In genomic region chr10:13412202-13412923, GRCm38 (mm10) we compare ENCODE assay signal across 7 mouse cellular contexts.
DNase-seq lines count a peak whose midpoint lies in the region; TF ChIP-seq lines count a peak whose summit lies in the region.

No protein-coding gene starts in this region.

- no peaks in the 10 kb centered on the region for H3K27me3 ChIP-seq in cerebellum, adult 2 months (ENCODE audit: control insufficient read depth, insufficient read depth, low read length)

- no peak for TF ChIP-seq CTCF in cerebellum, adult 2 months (IDR thresholded peaks at IDR 0.05; ENCODE audit: borderline replicate concordance, insufficient read depth, low read depth, low read length)

- no peak for TF ChIP-seq POLR2A in cerebellum, adult 2 months (IDR thresholded peaks at IDR 0.05; ENCODE audit: borderline replicate concordance, insufficient read depth, low read length)

- no peak overlapping the region; the same call in 1 of the 2 replicates for H3K27ac ChIP-seq in cerebellum, adult 2 months (ENCODE audit: insufficient read depth, low read length)

- H3K4me1 ChIP-seq in cerebellum, adult 2 months (ENCODE audit: control insufficient read depth, insufficient read depth, low read length) = peaks cover 7% of the 10 kb centered on the region

- H3K4me3 ChIP-seq in cerebellum, adult 2 months (replicated peaks; ENCODE audit: insufficient read depth, low read depth, low read length) = peak overlapping the region; percentile 2

- peak; percentile 32 to 40 for DNase-seq in layer of hippocampus, postnatal 10 days (ENCODE audit: low spot score in 2 of 2)
- no peak for DNase-seq in layer of hippocampus, adult 8-10 months (ENCODE audit: low spot score in 2 of 2)
- DNase-seq in cerebellum, adult 2 months = peak; percentile 60 to 80
- DNase-seq in gastrocnemius, postnatal 25 days = peak; percentile 65
- peak; percentile 44 for DNase-seq in lung, postnatal 14 days
- DNase-seq in thymus, adult 18-20 months = no peak
- no peak for DNase-seq in right cerebral cortex, adult 2 months (ENCODE audit: low spot score in 2 of 2)

- WGBS in cerebellum, adult 2 months = 14% methylated on average over 19 of the region's 19 CpGs

Comparison
In these comparisons a context has a peak if more than half of its experiments do, and no peak if none do; other contexts are left out.
1. DNase-seq: peak in layer of hippocampus, postnatal 10 days (2 of 2), cerebellum, adult 2 months (2 of 2), gastrocnemius, postnatal 25 days (single experiment) and lung, postnatal 14 days (single experiment); none in layer of hippocampus, adult 8-10 months (0 of 2), thymus, adult 18-20 months (0 of 2) and right cerebral cortex, adult 2 months (0 of 2).